Mouse (Mus musculus) frontal cortex, postnatal 25 days (tissue): ENCODE results near the gene Otud7b.

Experiments
- DNase-seq, 2 experiments: peaks; one replicate each; pipeline ENCODE4 v3.0.0; 2022; ENCODE audit warnings: low spot score in 2 of 2

Gene Otud7b

DNA sequence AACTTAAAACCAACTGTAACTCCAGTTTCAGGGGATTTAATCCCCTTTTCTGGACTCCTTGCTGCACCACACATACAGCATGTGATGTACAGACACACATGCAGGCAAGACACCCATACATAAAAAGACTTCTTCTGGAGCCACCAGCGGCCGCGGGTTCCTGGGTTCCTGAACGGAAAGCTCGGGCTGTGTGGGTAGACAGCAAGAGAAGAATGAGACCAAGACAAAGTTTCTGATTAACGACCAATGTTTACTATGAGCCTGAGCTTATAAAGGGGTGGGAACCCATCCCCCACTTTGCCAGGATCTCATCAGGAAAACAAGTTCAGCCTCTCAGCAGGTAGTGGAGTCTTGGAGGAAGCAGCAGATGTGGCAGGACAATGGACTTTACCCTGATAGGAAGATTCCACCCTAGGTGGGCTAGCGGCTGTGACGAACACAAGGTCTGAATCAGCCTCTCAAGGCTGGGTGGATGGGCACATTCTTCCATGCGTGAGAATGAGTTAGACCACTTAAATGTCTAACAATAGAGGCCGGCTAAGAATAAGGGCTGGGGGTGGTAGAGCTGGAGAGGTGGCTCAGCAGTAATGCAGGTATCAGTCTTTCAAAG lies 20.1 kb upstream of the Otud7b start:
- DNase-seq = no peak

DNA sequence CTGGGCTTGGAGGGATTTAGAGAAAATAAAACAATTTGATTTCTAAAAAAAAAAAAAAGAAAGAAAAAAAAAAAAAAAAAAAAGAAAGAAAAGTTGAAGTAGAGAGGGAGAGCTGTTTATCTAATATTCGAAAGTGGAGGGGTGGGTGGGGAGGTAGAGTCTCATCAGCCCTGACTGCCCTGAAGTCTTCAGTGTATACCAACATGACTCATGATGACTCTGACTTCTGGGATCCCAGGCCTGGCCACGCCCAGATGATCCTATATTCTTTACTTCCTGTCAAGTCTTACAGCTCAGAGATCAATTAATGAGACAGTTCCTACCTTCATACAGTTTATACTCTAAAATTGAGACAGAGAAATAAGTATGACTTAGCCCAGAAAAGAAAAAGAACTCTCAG lies 17.1 kb upstream of the Otud7b start:
- no peak for DNase-seq

DNA sequence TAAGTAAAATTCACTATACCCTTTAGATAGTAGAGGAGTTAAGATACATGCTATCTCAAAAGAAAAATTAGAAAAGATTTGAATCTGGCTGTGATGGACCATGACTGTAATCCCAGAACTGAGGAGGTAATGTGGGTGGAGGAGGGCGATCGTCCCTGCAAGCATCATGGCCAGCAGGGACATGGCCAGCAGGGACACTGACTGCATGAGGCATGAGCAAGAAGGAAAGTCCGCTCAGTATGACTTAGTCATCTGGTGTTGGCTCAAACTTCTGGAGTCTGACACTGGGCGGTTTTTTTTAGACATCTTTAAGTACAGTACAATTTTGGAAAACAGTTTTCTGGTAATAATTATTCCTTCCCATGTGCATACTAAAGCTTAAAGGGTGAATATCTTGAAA lies 16.5 kb upstream of the Otud7b start:
- DNase-seq = no peak

DNA sequence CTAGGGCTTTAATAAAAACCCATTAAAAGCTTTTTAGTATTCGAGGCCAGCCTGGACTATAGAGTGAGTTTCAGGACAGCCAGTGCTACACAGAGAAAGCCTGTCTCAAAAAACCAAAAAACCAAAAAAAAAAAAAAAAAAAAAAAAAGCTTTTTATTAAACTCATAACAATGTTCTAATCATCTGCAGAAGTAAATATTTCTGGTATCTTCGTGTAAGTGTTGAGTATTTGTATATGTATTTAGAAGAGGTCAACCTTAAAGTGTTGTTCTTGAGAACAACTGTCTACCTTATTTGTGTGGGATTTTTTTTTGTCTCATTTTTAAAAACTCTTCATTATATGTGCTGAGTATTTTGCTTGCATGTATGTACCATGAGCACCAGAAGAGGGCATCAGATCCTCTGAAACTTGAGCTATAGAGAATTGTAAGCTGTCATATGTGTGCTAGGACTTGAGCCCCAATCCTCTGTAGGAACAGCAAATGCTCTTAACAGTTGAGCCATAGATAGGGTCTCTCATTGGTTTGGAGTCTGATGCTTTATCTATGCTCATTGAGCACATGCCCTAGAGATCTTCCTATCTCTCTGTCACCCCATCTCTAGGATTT lies 14.3 kb upstream of the Otud7b start:
- DNase-seq = no peak

DNA sequence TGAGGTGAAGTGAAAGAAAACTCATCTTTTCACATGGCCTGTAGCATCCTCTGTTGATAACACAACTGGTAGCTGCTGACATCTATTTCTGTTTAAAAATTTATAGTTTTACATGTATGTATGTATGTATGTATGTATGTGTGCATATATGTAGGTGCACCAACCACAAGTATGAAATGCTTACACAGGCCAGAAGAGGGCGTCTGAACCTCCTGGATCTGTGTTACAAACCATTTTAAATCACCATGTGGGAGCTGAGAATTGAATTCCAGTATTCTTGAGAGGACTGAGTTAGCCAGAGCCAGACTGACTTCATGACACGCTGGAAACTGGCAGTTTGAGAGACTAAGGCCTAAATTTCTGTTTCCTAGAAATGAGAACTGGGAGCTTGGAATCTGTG lies 13.2 kb upstream of the Otud7b start:
- DNase-seq = no peak

DNA sequence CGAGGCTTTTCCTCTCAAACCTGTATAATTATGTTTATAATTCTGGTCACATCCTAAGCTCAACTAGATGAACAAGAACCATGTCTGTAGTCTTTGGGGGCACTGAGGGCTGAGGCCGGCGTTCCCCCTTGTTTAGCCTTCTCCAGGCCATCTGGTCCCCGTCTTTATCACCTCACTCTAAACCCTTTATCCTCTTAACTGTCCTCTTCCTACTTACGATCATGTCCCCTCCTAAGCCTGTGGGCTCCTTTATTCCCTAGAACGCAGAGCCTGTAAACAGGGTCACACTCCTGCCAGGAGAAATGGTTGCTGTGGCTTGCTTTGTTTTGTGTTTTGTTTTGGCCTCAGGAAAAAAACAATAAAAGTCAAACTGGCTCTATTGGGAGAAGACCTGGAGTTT lies 12.4 kb upstream of the Otud7b start:
- DNase-seq = no peak

DNA sequence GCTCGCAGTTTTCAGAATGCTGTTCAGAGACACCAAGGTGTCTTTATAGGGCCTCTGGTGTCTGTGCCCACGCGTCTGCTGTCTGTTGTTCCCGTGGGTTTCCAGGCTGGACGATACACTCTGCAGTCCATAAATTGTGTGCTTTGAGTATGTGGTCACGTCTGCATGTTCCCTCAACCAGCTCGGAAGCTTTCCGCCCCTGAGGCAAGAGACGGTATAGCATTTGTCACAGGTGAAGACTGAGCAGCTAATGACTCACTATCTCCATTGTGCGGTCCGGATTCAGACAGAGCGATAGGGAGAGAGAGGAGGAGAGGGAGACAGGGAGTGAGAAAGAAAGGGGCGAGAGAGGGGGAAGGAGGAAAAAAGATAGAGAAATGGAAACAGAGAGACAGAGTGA lies 10.8 kb upstream of the Otud7b start:
- DNase-seq = no peak

DNA sequence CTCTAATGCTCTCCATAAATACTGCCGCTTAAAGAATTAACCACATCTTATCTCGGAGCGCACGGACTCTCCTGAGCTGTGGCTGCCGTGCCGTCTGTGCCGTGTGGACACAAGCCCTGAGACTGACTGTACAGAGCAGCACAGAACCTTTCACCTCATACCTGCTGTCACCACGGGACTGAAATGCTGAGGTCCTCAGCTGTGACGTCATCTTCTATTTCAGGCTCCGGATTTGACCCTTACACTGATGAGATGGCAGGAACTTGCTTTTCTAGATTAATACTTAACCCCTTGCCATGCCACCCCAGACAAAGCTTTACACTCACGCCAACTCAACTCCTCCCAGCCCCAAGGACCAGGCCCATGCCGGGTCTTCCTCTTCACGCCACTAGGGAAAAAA lies 10.1 kb upstream of the Otud7b start:
- no peak for DNase-seq

DNA sequence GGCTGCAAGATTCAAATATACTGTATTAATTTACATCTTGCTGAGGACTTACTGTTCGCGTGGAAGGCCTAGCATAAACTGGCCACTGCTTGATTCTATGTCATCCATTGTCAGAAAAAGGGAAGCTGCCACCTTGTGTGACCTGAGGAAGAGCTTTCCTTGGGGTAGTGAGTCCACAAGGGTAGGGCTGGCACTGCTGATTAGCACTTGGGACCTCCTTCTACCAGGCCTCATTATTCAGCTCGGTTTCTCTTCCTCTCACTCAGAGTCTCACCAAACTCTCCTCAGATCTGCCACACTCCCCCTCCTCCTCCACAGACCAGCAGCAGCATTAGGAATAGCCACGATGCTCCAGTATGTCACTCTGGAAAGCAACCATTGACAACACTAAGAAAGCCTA lies 6.2 kb upstream of the Otud7b start:
- DNase-seq = no peak

DNA sequence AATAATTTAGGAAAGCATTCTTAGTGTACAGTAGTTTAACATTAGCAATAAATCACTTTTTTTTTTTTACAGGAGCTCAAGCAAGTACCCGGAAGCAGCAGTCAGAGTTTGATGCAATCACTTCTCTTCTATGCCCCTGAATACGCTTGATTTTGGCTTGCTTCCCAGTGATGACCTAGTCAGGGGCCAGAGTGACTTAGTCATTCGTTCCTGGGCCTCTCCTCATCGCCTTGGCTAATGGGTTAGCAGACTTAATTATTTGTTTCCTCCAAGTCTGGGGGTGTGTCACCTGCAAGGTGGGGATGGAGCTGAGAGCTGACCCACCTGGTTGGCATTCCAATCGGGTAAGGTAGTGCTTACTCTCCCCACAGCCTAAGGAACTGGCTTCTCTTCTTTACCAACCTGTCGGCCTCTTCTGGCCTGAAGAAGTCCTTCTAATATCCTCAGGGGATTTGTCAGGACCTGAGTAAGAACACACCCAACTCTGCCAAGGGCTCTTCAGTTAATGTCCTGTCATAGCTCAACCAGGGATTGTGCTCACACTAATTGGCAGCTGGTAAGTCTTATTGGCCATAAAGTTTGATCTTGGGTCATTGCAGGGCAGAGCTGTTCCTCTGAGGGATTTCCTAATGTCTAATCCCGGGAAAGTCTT lies 5.6 kb upstream of the Otud7b start:
- no peak for DNase-seq

DNA sequence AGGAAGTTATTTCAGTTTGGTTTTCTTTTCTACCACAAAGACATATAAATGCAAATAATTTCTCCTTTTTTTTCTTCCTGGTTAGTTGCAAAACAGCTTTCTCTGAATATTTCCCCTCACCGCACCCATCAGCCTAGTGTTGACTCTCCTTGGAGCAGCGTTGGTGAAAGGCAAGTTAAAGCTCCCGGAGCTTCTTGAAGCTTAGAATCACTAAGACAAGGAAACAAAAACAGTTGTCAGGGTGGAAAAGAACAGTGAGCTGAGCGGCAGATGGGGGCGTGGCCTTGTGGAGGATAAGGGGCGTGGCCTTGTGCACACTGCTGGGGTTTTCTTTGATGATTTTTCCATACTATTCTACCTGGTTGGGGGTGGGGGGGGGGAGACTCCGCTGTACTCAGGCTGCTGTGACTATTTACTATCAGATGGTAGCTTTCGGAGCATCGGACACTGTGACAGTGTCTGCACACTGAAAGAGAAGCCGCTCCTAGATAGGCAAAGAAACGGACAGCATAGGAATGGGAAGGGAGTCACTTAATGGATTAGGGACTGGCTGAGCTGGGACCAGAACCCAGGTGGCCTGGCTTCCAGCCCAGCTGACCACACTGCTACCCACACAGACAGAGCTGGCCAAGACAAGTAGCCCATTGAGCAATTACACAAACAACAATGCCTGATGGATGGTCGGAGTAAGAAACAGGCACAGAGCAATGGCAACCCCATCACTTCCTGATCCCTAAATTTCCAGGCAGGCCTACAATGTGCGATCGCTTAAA lies 2.0 kb upstream of the Otud7b start:
- DNase-seq = no peak

DNA sequence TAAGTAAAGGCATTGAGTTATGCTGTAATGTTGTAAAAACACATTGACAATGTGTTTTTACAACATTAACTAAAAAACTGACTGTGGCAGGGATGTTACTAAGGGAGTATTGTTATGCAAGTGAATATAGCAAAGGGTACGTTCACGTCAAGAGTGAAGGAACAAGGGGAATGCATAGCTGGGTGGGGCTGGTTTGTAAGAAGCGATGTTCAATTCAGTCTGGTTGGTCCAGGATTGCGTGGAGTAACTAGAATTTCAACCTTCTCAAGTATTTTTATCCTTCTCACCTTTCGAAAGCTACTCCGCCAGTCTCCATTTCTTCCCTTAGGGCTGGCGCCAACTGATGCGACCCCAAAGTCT lies 446 bp upstream of the Otud7b start:
- DNase-seq = no peak

DNA sequence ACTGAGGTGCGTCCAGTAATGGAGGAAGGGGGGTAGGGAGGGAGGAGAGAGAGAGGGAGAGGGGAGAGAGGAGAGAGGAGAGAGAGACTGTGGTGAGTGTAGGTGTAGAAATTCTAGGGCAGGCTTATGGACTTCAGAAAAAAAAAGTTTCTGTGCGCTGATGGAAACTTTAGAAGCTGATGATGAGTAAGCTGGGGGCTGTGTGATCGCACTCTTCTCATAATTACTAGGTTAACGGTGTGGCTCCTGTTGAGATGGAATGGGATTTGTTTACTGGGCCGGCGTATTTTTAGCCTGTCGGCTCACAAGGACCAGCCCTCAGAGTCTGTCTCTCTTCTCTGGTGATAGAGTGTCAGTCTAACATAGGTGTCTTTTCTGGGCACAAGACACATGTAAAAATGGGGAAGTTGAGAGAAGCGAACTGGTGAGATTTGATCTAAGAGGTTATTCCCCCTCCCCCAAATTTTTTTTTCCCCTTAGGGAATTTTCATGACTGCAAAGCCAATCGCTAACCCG lies 963 bp downstream of the Otud7b start:
- DNase-seq = no peak

DNA sequence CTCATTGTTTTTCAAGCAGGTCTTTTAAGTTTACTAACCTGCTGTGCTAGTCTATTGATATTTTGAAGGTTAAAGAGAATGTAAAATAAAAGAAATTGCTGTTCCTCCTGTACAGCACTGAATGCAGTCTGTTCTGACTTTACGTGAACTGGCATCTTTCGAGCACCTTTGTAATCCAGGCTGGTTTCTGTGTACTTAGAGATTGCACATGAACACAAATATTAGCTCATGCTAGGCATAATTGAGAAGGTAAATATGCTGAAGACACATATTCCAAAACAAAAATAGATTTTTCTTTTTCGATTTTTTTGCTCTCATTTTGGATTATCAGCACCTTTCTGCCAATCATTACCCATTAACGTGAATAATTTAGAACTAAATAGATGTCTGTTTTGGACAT lies 1.8 kb downstream of the Otud7b start:
- no peak for DNase-seq

DNA sequence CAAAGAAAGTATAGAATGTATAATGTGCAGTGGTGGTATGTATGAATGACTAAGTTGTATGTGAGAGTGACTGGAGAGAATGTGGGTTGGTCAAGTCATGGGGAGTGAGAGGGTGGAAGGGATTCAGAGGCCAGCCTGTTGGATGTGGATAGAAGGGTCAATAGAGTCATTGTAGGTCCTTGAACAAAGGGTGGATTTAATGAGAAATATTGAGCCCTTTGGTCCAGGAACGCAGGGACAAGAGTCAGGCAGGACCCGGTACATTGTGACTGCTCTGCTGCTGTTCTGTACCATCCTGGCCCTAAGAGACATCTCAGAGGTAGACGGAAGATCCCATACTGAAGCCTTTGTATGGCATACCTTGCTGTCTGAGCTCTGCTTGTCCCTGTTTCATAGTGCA lies 4.0 kb downstream of the Otud7b start:
- no peak for DNase-seq

DNA sequence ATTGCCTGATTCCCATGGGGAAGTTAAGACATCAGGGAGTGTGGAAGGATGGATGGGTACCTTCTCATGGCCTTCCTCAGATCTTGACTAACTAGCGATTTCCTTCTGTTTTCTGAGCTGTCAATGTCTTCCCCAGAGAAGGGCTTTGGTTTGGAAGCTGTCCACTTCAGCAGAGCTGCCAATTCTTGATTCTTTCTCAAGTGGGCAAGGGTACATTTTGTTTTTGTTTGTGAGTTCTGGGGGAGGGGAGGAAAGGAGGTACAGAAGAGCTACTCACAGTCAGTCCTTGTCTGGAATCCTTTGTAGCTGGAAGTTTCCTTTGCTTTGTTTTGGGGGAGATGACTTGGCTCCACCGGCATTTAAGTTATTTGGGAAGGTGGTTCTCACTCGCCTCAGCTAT lies 8.9 kb downstream of the Otud7b start:
- no peak for DNase-seq

DNA sequence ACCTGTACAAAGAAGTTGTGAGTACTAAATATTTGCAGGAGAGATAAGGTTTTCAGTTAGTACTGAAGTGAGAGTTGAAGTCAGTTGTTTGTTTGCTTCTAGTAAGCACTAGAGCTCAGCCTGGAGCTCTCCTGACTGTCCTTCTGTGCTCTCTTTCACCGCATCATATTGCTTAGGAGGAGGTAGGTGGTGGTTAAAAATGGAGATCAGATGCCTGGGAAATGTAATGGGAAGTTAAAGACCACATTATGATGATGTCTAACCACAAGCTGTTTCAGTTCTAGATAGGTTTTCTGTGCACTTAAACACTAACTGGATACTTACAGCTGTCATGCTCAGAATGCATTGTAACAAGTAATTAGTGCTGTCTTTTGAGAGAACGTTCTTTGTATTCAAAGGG lies 13.8 kb downstream of the Otud7b start:
- no peak for DNase-seq

DNA sequence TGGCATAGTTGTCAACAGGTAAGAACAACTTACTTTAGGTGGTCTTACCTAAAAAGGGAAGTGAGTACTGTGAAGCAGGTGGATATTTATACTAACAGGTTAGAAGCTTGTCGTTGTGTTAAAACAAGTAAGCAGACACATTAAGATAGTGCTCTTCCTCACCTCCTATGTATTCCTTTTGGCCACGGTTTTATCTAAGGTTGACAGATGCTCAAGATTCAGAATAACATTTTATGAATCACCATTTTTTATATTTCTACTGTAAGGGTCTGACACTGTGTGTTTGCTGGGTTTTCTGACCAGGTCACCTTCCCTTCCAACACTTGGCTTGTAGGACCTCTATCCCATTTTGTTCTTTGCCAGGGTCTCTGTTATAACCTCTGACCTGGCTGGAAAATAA lies 14.4 kb downstream of the Otud7b start:
- DNase-seq = no peak

DNA sequence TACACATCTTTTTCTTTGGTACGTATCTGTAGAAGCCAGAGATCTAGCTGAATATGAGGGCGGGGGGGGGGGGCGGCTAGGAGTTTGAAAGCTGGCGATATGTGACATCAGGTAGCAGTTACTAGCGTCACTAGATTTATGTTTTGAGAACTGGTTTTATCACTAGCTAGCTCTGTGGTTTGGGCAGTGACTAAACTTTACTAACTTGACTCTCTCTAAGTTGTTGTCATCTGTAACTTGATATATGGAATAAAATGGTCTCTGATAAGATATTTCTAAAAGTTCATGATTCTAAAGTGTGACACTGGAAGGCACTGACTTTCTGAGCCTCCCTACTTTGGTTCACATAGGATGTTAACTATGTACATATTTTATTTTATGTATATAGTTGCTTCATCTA lies 19.9 kb downstream of the Otud7b start:
- no peak for DNase-seq

DNA sequence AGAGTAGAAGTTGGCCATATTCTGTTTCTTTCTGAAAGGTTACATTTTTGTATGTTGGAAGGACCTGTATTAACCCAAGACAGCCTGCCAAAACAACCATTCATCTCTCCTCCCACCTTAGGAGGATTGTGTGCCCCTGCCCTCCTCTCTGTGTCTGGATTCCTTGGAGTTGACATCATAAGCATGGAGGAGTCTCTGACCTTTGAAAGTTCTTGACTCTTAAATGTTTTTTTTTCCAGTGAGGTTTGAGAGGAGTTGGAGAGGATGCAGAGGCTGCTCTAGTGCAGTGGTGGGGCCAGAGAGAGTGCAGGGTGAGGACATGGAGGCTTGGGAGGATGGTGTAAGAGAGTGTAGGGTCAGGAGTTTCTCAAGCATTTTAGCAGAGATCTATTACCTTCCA lies 23.8 kb downstream of the Otud7b start:
- DNase-seq = no peak

DNA sequence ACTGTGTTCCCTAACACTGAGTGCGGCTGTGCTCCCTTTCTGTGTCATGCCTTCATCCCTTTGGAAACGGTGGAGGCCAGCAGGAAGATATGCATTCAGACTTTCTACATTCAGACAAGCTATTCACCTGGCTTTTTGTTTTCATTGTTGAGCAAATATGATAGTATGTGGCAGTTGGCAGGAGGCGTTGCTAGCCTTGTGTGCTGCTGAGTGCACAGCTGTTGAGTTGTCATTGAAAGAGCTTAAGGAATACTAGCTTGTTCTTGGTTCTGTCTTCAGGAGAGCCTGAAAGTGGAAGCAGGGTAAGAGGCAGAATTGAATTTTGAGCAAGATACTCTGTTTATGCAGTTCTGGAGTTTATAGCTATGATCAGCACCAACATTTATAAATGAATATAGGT lies 28.2 kb downstream of the Otud7b start:
- DNase-seq = no peak

DNA sequence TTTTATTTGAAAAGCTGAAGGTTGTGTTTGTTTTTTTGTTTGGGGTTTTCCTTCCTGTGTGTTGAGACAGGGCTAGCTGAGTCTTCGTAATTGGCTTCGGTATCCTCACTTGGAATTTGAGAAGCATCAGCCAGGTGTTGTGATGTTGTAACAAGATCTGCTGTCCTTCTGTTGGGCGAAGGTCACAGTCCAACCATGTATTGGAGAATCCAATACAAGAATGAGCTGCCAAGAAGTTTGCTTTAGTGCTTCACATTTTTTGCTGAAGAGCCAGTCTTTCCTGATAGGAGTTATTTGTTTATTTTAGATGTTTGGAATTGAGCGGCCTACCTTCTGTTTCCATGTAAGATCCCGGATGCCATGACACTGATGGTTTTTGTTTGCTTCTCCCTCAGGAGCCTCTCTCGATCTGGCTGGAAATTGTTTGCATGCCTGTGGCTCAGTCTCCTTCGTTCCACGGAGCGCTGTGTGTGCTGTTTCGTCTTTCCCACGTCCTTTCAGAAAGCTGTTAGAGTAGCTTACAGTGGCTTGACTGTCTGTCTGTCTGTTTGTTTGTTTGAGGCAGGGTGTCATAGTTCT lies 29.1 kb downstream of the Otud7b start:
- DNase-seq = no peak
